Mouse (Mus musculus) ES-E14 (cell line): ENCODE measurements around the gene Tent4a. TPM values are rescaled to one million over a fixed set of nuclear protein-coding genes. Genes with fewer than 3 reads are reported as not detected.
"Not testable (repeated sequence)": the region's sequence is repeated elsewhere in the genome, so short reads cannot be mapped to it uniquely, and the experiment has no call there.

ENCODE experiments used
- DNase-seq: peaks from one replicate; pipeline ENCODE4 v3.0.0-alpha.2; 2013; ENCODE audit warnings: low read depth, low spot score
- H3K27ac ChIP-seq: 2 replicates; pipeline ENCODE4 v1.5.1; 2012; ENCODE audit warnings: low read depth, mild to moderate bottlenecking, low read length, moderate library complexity, mixed read lengths; ENCODE audit not compliant: poor library complexity, insufficient read depth, severe bottlenecking
- H3K36me3 ChIP-seq: 2 replicates; pipeline ENCODE4 v1.6.1; 2012; ENCODE audit warnings: mild to moderate bottlenecking, low read length, moderate library complexity, mixed read lengths; ENCODE audit not compliant: control insufficient read depth, poor library complexity, insufficient read depth, severe bottlenecking
- H3K4me1 ChIP-seq, 2 experiments: fragments of 150-350 bp in 1 of 2; sonication (generic) in 1 of 2; 2 replicates each; pipeline ENCODE4 v1.6.1; 2012; ENCODE audit warnings: low read length in 2 of 2, mild to moderate bottlenecking in 1 of 2, mixed read lengths in 1 of 2; ENCODE audit not compliant: control insufficient read depth in 2 of 2, insufficient read depth in 2 of 2, poor library complexity in 1 of 2
- H3K4me3 ChIP-seq, 2 experiments: fragments of 150-350 bp in 1 of 2; sonication (generic) in 1 of 2; 2 replicates each; pipeline ENCODE4 v1.5.1; 2012; ENCODE audit warnings: low read length in 2 of 2, low read depth in 1 of 2, mild to moderate bottlenecking in 1 of 2, mixed read lengths in 1 of 2; ENCODE audit not compliant: insufficient read depth in 1 of 2, poor library complexity in 1 of 2, severe bottlenecking in 1 of 2
- H3K9ac ChIP-seq: 2 replicates; pipeline ENCODE4 v1.6.1; 2012; ENCODE audit warnings: low read depth, mild to moderate bottlenecking, low read length, mixed read lengths; ENCODE audit not compliant: poor library complexity, insufficient read depth, severe bottlenecking
- H3K9me3 ChIP-seq: fragments of 150-350 bp; sonication (generic); 2 replicates; pipeline ENCODE4 v1.6.1; 2012; ENCODE audit warnings: low read depth, mild to moderate bottlenecking, low read length; ENCODE audit not compliant: control insufficient read depth, insufficient read depth
- CHD2 ChIP-seq: IDR thresholded peaks from 2 replicates; pipeline ENCODE4 v1.6.1; 2014; ENCODE audit warnings: mild to moderate bottlenecking, low read depth, low read length, inconsistent platforms
- HCFC1 ChIP-seq: IDR thresholded peaks from 2 replicates; pipeline ENCODE4 v1.6.1; 2012; ENCODE audit warnings: low read length, inconsistent platforms, borderline replicate concordance; ENCODE audit not compliant: insufficient read depth
- MAFK ChIP-seq: IDR thresholded peaks from 2 replicates; pipeline ENCODE4 v1.6.1; 2014; ENCODE audit warnings: mild to moderate bottlenecking, low read depth, low read length, inconsistent platforms; ENCODE audit not compliant: insufficient read depth
- ZC3H11A ChIP-seq: IDR thresholded peaks from 2 replicates; pipeline ENCODE4 v1.6.1; 2012; ENCODE audit warnings: low read depth, mild to moderate bottlenecking, inconsistent platforms, low read length, borderline replicate concordance
- ZNF384 ChIP-seq: IDR thresholded peaks from 2 replicates; pipeline ENCODE4 v1.6.1; 2012; ENCODE audit warnings: low read depth, low read length, inconsistent platforms
- in situ Hi-C, 2 experiments: fragments of 600-800 bp; cut with MboI; formaldehyde crosslinking; loops; one replicate each; pipeline ENCODE4 v1.15.1; 2025; ENCODE audit warnings: low sequenced_read_pairs in 2 of 2, inconsistent platforms in 1 of 2; ENCODE audit not compliant: unreplicated experiment in 2 of 2
- total RNA-seq: library from RNA; depleted of rRNA; stranded (reverse); fragments of 300-350 nt; gene quantifications from 2 replicates; pipeline ENCODE4 v1.2.3, GENCODE M21; 2012

The Tent4a gene
- total RNA-seq, 1 experiment = 20.0 TPM

- H3K4me1 ChIP-seq = peaks cover 0 to 4% of the 10 kb centered on the region in 2 experiments; a peak in 1 of 4 replicates
- no peak overlapping the region for H3K9ac ChIP-seq
- H3K4me3 ChIP-seq = no peak overlapping the region
- DNase-seq = no peak
- no peak overlapping the region for H3K27ac ChIP-seq
- no peaks in the 10 kb centered on the region for H3K36me3 ChIP-seq
- in situ Hi-C loops = no loop called here
- TF ChIP-seq ZNF384 (no peak), ZC3H11A (no peak), CHD2 (no peak), HCFC1 (no peak)
- H3K9me3 ChIP-seq = no peaks in the 10 kb centered on the region
These were observed 38.2 kb upstream of the Tent4a start for GRCm38 (mm10) chr13:69572594-69572993.

- Histone ChIP-seq H3K9me3 (no peaks in the 10 kb centered on the region), H3K27ac (no peak overlapping the region), H3K4me1 (no peaks in the 10 kb centered on the region), H3K4me3 (no peak overlapping the region), H3K36me3 (no peaks in the 10 kb centered on the region), H3K9ac (no peak overlapping the region)
- TF ChIP-seq ZNF384 (no peak), ZC3H11A (no peak), HCFC1 (no peak), CHD2 (no peak)
- no peak for DNase-seq
- in situ Hi-C loops = no loop called here
These were observed 34.8 kb upstream of the Tent4a start for GRCm38 (mm10) chr13:69569201-69569600.

GRCm38 (mm10) chr13:69565401-69565800 lies 31.0 kb upstream of the Tent4a start:
- H3K4me1 ChIP-seq, H3K9me3 ChIP-seq, in situ Hi-C loops, H3K36me3 ChIP-seq, DNase-seq, H3K4me3 ChIP-seq, H3K9ac ChIP-seq, H3K27ac ChIP-seq: not testable (repeated sequence)

DNA sequence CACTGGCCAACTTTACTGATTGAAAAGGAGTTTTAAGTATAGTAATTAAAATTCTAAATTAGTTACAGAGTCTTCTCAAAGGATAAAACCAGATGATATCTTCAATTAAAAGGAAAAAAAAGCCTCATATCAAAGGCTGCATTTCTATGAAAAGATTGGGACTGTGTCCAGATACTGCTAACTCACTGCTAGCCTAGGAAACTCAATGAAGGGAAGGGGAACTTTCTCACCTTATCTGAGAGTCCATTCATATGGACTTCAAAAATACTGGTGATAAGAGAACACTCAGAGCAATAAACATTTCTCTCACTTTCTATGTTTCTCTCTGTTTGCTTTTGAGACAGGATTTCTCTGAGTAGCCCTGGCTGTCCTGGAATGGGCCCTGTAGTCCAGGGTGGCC lies 30.2 kb upstream of the Tent4a start:
- no peak overlapping the region for H3K9ac ChIP-seq
- DNase-seq = no peak
- in situ Hi-C loops = no loop called here
- H3K4me1 ChIP-seq = no peaks in the 10 kb centered on the region
- no peak overlapping the region for H3K4me3 ChIP-seq
- no peaks in the 10 kb centered on the region for H3K36me3 ChIP-seq
- TF ChIP-seq MAFK (no peak), ZC3H11A (no peak), HCFC1 (no peak), ZNF384 (no peak), CHD2 (no peak)
- no peaks in the 10 kb centered on the region for H3K9me3 ChIP-seq
- H3K27ac ChIP-seq = no peak overlapping the region

- no peak overlapping the region for H3K9ac ChIP-seq
- no peak overlapping the region for H3K4me3 ChIP-seq
- no peak for DNase-seq
- no peaks in the 10 kb centered on the region for H3K36me3 ChIP-seq
- in situ Hi-C loops = no loop called here
- H3K4me1 ChIP-seq = no peaks in the 10 kb centered on the region
- no peak for TF ChIP-seq CHD2
- TF ChIP-seq MAFK = no peak
- TF ChIP-seq ZC3H11A = no peak
- TF ChIP-seq ZNF384 = no peak
- TF ChIP-seq HCFC1 = no peak
- H3K9me3 ChIP-seq = no peaks in the 10 kb centered on the region
- H3K27ac ChIP-seq = no peak overlapping the region
These were observed 29.5 kb upstream of the Tent4a start for GRCm38 (mm10) chr13:69563905-69564304.
